Mouse (Mus musculus): ENCODE measurements around the gene Bfsp1. TPM values are rescaled to one million over a fixed set of nuclear protein-coding genes. Genes with fewer than 3 reads are reported as not detected.

Gene Bfsp1
- total and polyA plus RNA-seq, 3 experiments = 2.7 to 3.4 TPM; not detected in 1

- Histone ChIP-seq H3K27me3 (ENCODE audit: control insufficient read depth in 1 of 2, insufficient read depth in 2 of 2, low read length in 2 of 2) (peaks cover 0 to 1% of the 10 kb centered on the region in 2 experiments; a peak in 1 of 4 replicates), H3K4me1 (ENCODE audit: control insufficient read depth in 1 of 2, insufficient read depth in 2 of 2, low read length in 2 of 2) (no peaks in the 10 kb centered on the region), H3K36me3 (ENCODE audit: control insufficient read depth in 1 of 2, insufficient read depth in 2 of 2, low read length in 2 of 2) (no peaks in the 10 kb centered on the region), H3K9me3 (replicated peaks; ENCODE audit: insufficient read depth, low read length) (no peaks in the 10 kb centered on the region), H3K4me3 (ENCODE audit: control insufficient read depth in 1 of 2, insufficient read depth in 1 of 2, low read depth in 2 of 2, low read length in 2 of 2) (no peak overlapping the region), H3K9ac (ENCODE audit: control insufficient read depth, low read depth, low read length, poor library complexity, severe bottlenecking) (no peak overlapping the region), H3K79me2 (ENCODE audit: control insufficient read depth, insufficient read depth, low read length, poor library complexity) (no peaks in the 10 kb centered on the region), H3K27ac (ENCODE audit: control insufficient read depth, low read depth, low read length) (no peak overlapping the region)
- DNase-seq (ENCODE audit: low read depth, low spot score) = no peak
- TF ChIP-seq GATA1 (IDR thresholded peaks at IDR 0.05; ENCODE audit: low read depth, low read length) (no peak), MAZ (IDR thresholded peaks at IDR 0.05; ENCODE audit: low read depth, low read length) (no peak), UBTF (IDR thresholded peaks at IDR 0.05; ENCODE audit: borderline replicate concordance, insufficient read depth, low read depth, low read length) (no peak), POLR2A (IDR thresholded peaks at IDR 0.05; ENCODE audit: control insufficient read depth in 1 of 2, insufficient read depth in 1 of 2, low read depth in 1 of 2, low read length in 2 of 2, poor library complexity in 1 of 2) (no peak), USF1 (IDR thresholded peaks at IDR 0.05; ENCODE audit: low read depth, low read length) (no peak), KAT2A (conservative IDR thresholded peaks at IDR 0.05; ENCODE audit: low read depth, low read length) (no peak), SMC3 (IDR thresholded peaks at IDR 0.05; ENCODE audit: low read depth, low read length) (no peak), ZMIZ1 (IDR thresholded peaks at IDR 0.05; ENCODE audit: low read depth, low read length) (no peak), USF2 (IDR thresholded peaks at IDR 0.05; ENCODE audit: borderline replicate concordance in 1 of 2, insufficient read depth in 1 of 2, low read depth in 1 of 2, low read length in 2 of 2) (no peak), MYB (IDR thresholded peaks at IDR 0.05; ENCODE audit: low read depth, low read length) (no peak), RCOR1 (IDR thresholded peaks at IDR 0.05; ENCODE audit: low read depth, low read length) (no peak), JUND (IDR thresholded peaks at IDR 0.05; ENCODE audit: low read depth, low read length) (no peak)
These were observed 61.9 kb downstream of the Bfsp1 start for GRCm38 (mm10) chr2:143801097-143801496.

- no peak for TF ChIP-seq MYB (IDR thresholded peaks at IDR 0.05; ENCODE audit: low read depth, low read length)
- no peak for TF ChIP-seq CTCF (IDR thresholded peaks at IDR 0.05 in 2 of 3, conservative IDR thresholded peaks at IDR 0.05 in 1 of 3; ENCODE audit: control insufficient read depth in 1 of 3, insufficient read depth in 1 of 3, low read depth in 2 of 3, low read length in 3 of 3, poor library complexity in 1 of 3, severe bottlenecking in 1 of 3)
- no peak for TF ChIP-seq MYC (IDR thresholded peaks at IDR 0.05; ENCODE audit: low read depth, low read length)
- no peak for TF ChIP-seq RAD21 (IDR thresholded peaks at IDR 0.05; ENCODE audit: low read depth, low read length)
- no peak for TF ChIP-seq SMC3 (IDR thresholded peaks at IDR 0.05; ENCODE audit: low read depth, low read length)
- no peak for TF ChIP-seq MAX (IDR thresholded peaks at IDR 0.05; ENCODE audit: low read length)
- TF ChIP-seq HCFC1 (IDR thresholded peaks at IDR 0.05; ENCODE audit: low read depth, low read length) = no peak
- TF ChIP-seq POLR2AphosphoS5 (IDR thresholded peaks at IDR 0.05; ENCODE audit: borderline replicate concordance, low read depth, low read length) = no peak
- TF ChIP-seq ZNF384 (IDR thresholded peaks at IDR 0.05; ENCODE audit: low read depth, low read length) = no peak
- TF ChIP-seq TBP (IDR thresholded peaks at IDR 0.05; ENCODE audit: low read depth, low read length) = no peak
- TF ChIP-seq ZKSCAN1 (IDR thresholded peaks at IDR 0.05; ENCODE audit: low read depth, low read length) = no peak
- TF ChIP-seq NELFE (IDR thresholded peaks at IDR 0.05; ENCODE audit: low read depth, low read length) = no peak
- no peak for TF ChIP-seq ZMIZ1 (IDR thresholded peaks at IDR 0.05; ENCODE audit: low read depth, low read length)
- TF ChIP-seq JUND (IDR thresholded peaks at IDR 0.05; ENCODE audit: low read depth, low read length) = no peak
- TF ChIP-seq NRF1 (IDR thresholded peaks at IDR 0.05; ENCODE audit: insufficient read depth, low read depth, low read length, poor library complexity, severe bottlenecking) = no peak
- no peak for TF ChIP-seq MAFK (IDR thresholded peaks at IDR 0.05; ENCODE audit: borderline replicate concordance, low read depth, low read length)
- no peak for TF ChIP-seq ZC3H11A (IDR thresholded peaks at IDR 0.05; ENCODE audit: low read depth, low read length)
- H3K9ac ChIP-seq (ENCODE audit: control insufficient read depth, low read depth, low read length, poor library complexity, severe bottlenecking) = no peak overlapping the region
- no peaks in the 10 kb centered on the region for H3K4me1 ChIP-seq (ENCODE audit: control insufficient read depth in 1 of 2, insufficient read depth in 2 of 2, low read length in 2 of 2)
- DNase-seq (ENCODE audit: low read depth, low spot score) = no peak
- peaks cover 0 to 7% of the 10 kb centered on the region in 2 experiments; a peak in 2 of 4 replicates for H3K27me3 ChIP-seq (ENCODE audit: control insufficient read depth in 1 of 2, insufficient read depth in 2 of 2, low read length in 2 of 2)
- no peaks in the 10 kb centered on the region for H3K9me3 ChIP-seq (replicated peaks; ENCODE audit: insufficient read depth, low read length)
- H3K4me3 ChIP-seq (ENCODE audit: control insufficient read depth in 1 of 2, insufficient read depth in 1 of 2, low read depth in 2 of 2, low read length in 2 of 2) = no peak overlapping the region
- H3K27ac ChIP-seq (ENCODE audit: control insufficient read depth, low read depth, low read length) = no peak overlapping the region
- H3K79me2 ChIP-seq (ENCODE audit: control insufficient read depth, insufficient read depth, low read length, poor library complexity) = no peaks in the 10 kb centered on the region
- no peaks in the 10 kb centered on the region for H3K36me3 ChIP-seq (ENCODE audit: control insufficient read depth in 1 of 2, insufficient read depth in 2 of 2, low read length in 2 of 2)
These were observed 66.5 kb downstream of the Bfsp1 start for GRCm38 (mm10) chr2:143796335-143797013.
